Mouse (Mus musculus): ENCODE measurements around the gene Lims1.
A peak's percentile ranks its signal among the peaks of the same experiment; 100 is the strongest.

Lims1 gene

GRCm38 (mm10) chr10:58445850-58446249 is 122.6 kb downstream of the Lims1 start:
- DNase-seq (ENCODE audit: low read depth, low spot score): no peak

- DNase-seq (ENCODE audit: low read depth, low spot score): peak; percentile 95
Observed at GRCm38 (mm10) chr10:58446384-58447279, 123.4 kb downstream of the Lims1 start, which contains the start of gene Ranbp2. TSS of gene Ranbp2 (plus strand) at chr10:58446920.

DNA sequence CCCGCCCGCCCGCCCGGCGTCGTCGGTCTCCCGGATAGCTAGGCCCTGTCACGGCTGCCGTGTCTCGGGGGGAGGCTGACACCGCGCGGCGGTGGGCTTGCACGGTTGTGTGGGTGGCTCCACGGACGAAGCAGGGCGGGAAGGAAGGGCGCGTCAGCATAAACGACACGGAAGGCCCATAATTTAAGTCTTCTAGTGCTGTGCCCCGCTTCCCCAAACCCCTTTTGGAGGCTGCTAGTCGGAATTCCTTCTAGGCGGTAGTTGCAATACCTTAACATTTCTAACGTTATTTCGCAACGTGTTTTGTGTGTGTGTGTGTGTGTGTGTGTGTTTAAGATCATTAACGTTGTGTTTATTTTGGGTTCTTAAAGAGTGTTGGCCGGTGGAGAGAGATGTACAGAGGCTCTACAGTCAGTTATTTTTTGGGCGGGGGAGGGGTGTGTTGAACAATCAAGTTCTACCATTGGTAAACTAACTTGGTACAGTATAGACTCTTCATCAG is 124.1 kb downstream of the Lims1 start:
- DNase-seq (ENCODE audit: low read depth, low spot score): no peak

GRCm38 (mm10) chr10:58451575-58451974 is 128.3 kb downstream of the Lims1 start:
- no peak for DNase-seq (ENCODE audit: low read depth, low spot score)

GRCm38 (mm10) chr10:58452185-58452584 is 128.9 kb downstream of the Lims1 start:
- no peak for DNase-seq (ENCODE audit: low read depth, low spot score)

- DNase-seq (ENCODE audit: low read depth, low spot score): no peak
Observed at GRCm38 (mm10) chr10:58459896-58460295, 136.6 kb downstream of the Lims1 start.
